Mouse (Mus musculus): ENCODE results near the gene March4. TPM values are rescaled to one million over a fixed set of nuclear protein-coding genes. Genes with fewer than 3 reads are reported as not detected.

The March4 gene
- polyA plus RNA-seq, 1 experiment from 2014 or later: 0.04 TPM

GRCm38 (mm10) chr1:72510778-72511520, 25.8 kb downstream of the March4 start:
- Histone ChIP-seq H3K27me3 (no peaks in the 10 kb centered on the region), H3K4me1 (no peaks in the 10 kb centered on the region), H3K27ac (no peak overlapping the region), H3K36me3 (no peaks in the 10 kb centered on the region), H3K4me2 (replicated peaks) (no peak overlapping the region), H3K4me3 (no peak overlapping the region), H3K9ac (no peak overlapping the region), H3K9me3 (no peaks in the 10 kb centered on the region)
- 84% methylated on average over 7 of the region's 7 CpGs for WGBS
- no peak for ATAC-seq (ENCODE audit: insufficient number of reproducible peaks, insufficient read depth, low FRiP score, low TSS enrichment)

DNA sequence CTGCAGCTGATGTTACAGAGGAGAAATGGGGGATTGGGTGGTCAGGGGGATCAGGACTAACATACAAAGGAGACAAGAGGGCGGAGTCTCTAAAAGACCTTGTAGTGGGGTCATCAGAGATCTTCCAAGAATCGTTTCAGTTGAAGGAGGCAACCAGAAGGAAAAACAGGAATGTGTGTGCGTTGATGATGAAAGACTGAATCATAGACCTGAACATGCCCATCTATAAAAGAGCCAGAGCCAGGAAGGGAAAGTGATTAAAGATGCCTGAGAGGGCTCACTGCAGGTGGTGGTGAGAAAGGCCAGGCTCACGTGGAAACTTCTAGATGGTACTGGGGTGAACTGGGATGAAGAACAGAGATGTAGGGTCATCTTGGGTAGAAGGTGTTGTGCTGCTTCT, 27.2 kb downstream of the March4 start:
- WGBS: 85% methylated on average over 4 of the region's 4 CpGs
- H3K27ac ChIP-seq: no peak overlapping the region
- H3K4me2 ChIP-seq (replicated peaks): no peak overlapping the region
- H3K9ac ChIP-seq: no peak overlapping the region
- H3K27me3 ChIP-seq: no peaks in the 10 kb centered on the region
- no peaks in the 10 kb centered on the region for H3K9me3 ChIP-seq
- H3K4me1 ChIP-seq: no peaks in the 10 kb centered on the region
- no peaks in the 10 kb centered on the region for H3K36me3 ChIP-seq
- ATAC-seq (ENCODE audit: insufficient number of reproducible peaks, insufficient read depth, low FRiP score, low TSS enrichment): no peak
- H3K4me3 ChIP-seq: no peak overlapping the region

DNA sequence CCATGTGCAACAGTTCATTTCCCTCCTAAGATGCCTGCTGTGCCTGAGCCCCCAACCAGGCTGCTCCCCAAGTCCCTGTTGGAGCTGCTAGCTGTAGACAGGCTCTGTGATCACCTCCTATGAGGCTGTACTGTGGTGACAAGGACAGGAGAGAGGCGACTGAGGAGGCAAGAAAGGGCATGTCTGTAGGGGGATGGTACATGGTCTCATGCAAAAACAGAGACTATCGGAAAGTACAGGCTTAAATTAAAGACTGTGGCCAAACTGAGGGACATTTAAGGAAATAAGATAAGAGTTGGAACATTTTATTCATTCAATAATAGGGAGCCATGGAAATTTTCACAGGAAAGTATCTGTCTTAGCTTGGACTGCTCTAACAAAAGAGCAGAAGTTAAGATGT, 29.1 kb downstream of the March4 start:
- 62% methylated on average over 2 of the region's 2 CpGs for whole genome bisulfite sequencing
- no peaks in the 10 kb centered on the region for H3K9me3 ChIP-seq
- no peak for ATAC-seq (ENCODE audit: insufficient number of reproducible peaks, insufficient read depth, low FRiP score, low TSS enrichment)
- no peaks in the 10 kb centered on the region for H3K4me1 ChIP-seq
- no peak overlapping the region for H3K4me3 ChIP-seq
- H3K27ac ChIP-seq: no peak overlapping the region
- H3K4me2 ChIP-seq (replicated peaks): no peak overlapping the region
- H3K27me3 ChIP-seq: no peaks in the 10 kb centered on the region
- H3K9ac ChIP-seq: no peak overlapping the region
- H3K36me3 ChIP-seq: no peaks in the 10 kb centered on the region

GRCm38 (mm10) chr1:72506202-72506601, 30.5 kb downstream of the March4 start:
- 57% methylated on average over 10 of the region's 10 CpGs for WGBS
- Histone ChIP-seq H3K9me3 (no peaks in the 10 kb centered on the region), H3K36me3 (no peaks in the 10 kb centered on the region), H3K4me2 (replicated peaks) (no peak overlapping the region), H3K27ac (no peak overlapping the region), H3K4me3 (no peak overlapping the region), H3K27me3 (no peaks in the 10 kb centered on the region), H3K4me1 (no peaks in the 10 kb centered on the region), H3K9ac (no peak overlapping the region)
- no peak for ATAC-seq (ENCODE audit: insufficient number of reproducible peaks, insufficient read depth, low FRiP score, low TSS enrichment)

GRCm38 (mm10) chr1:72497609-72498008, 39.1 kb downstream of the March4 start:
- no peak for ATAC-seq (ENCODE audit: insufficient number of reproducible peaks, insufficient read depth, low FRiP score, low TSS enrichment)
- no peak overlapping the region for H3K4me2 ChIP-seq (replicated peaks)
- H3K27ac ChIP-seq: no peak overlapping the region
- H3K9me3 ChIP-seq: no peaks in the 10 kb centered on the region
- no peaks in the 10 kb centered on the region for H3K27me3 ChIP-seq
- H3K4me1 ChIP-seq: no peaks in the 10 kb centered on the region
- 89% methylated on average over 5 of the region's 5 CpGs for WGBS
- no peaks in the 10 kb centered on the region for H3K36me3 ChIP-seq
- no peak overlapping the region for H3K9ac ChIP-seq
- H3K4me3 ChIP-seq: no peak overlapping the region

DNA sequence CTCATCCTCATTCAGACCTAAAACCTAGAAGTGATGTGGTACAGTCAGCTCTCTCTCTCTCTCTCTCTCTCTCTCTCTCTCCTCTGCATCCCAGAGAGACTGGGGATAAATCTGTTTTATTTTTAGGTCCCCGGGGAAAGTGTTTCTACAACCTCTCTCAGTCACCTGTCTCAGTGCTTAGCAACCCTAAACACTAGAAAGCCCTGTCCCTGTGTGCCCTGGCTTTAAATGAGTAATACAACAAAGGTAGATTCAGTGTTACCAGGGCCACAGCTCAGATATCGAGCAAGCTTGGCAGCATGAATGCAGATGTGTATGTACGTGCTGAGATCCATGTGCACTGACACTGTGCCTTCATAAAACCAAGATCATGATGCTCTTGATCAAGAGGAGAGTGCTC, 43.3 kb downstream of the March4 start:
- Histone ChIP-seq H3K4me1 (peaks cover 6% of the 10 kb centered on the region; the same call in 1 of the 2 replicates), H3K27ac (no peak overlapping the region), H3K9ac (no peak overlapping the region), H3K9me3 (no peaks in the 10 kb centered on the region), H3K36me3 (no peaks in the 10 kb centered on the region), H3K4me3 (no peak overlapping the region), H3K4me2 (replicated peaks) (no peak overlapping the region), H3K27me3 (no peaks in the 10 kb centered on the region)
- ATAC-seq (ENCODE audit: insufficient number of reproducible peaks, insufficient read depth, low FRiP score, low TSS enrichment): no peak
- 89% methylated on average over 3 of the region's 3 CpGs for WGBS

DNA sequence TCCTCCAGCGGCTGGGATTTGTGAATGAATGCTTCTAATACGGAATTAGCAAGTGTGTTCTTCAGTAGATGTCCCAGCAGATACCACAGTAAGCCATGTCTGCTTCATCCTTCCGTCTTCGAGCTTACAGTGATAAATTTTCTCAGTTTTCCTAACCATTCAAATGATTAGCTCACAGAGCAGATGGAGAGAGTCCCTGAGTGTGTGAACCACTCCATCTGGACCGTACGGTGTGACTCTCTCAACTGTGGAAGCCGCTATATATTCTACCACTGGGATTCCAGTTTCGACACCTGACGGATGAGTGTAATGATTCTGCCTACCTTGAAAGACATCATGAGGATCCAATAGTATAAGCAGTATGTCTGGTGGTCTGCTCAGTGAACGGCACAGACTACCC, 44.1 kb downstream of the March4 start:
- H3K4me2 ChIP-seq (replicated peaks): no peak overlapping the region
- no peak overlapping the region for H3K27ac ChIP-seq
- no peak overlapping the region for H3K4me3 ChIP-seq
- WGBS: 91% methylated on average over 10 of the region's 10 CpGs
- H3K9me3 ChIP-seq: no peaks in the 10 kb centered on the region
- no peak for ATAC-seq (ENCODE audit: insufficient number of reproducible peaks, insufficient read depth, low FRiP score, low TSS enrichment)
- H3K36me3 ChIP-seq: no peaks in the 10 kb centered on the region
- no peak overlapping the region for H3K9ac ChIP-seq
- peaks cover 6% of the 10 kb centered on the region; the same call in 1 of the 2 replicates for H3K4me1 ChIP-seq
- no peaks in the 10 kb centered on the region for H3K27me3 ChIP-seq

GRCm38 (mm10) chr1:72491307-72491706, 45.4 kb downstream of the March4 start:
- no peaks in the 10 kb centered on the region for H3K27me3 ChIP-seq
- ATAC-seq (ENCODE audit: insufficient number of reproducible peaks, insufficient read depth, low FRiP score, low TSS enrichment): no peak
- no peaks in the 10 kb centered on the region for H3K9me3 ChIP-seq
- no peak overlapping the region for H3K9ac ChIP-seq
- H3K36me3 ChIP-seq: no peaks in the 10 kb centered on the region
- WGBS: 58% methylated on average over 5 of the region's 5 CpGs
- H3K4me2 ChIP-seq (replicated peaks): no peak overlapping the region
- H3K4me1 ChIP-seq: peaks cover 6% of the 10 kb centered on the region; the same call in 1 of the 2 replicates
- H3K27ac ChIP-seq: no peak overlapping the region
- no peak overlapping the region for H3K4me3 ChIP-seq

GRCm38 (mm10) chr1:72490801-72491200, 45.9 kb downstream of the March4 start:
- Histone ChIP-seq H3K4me3 (no peak overlapping the region), H3K27ac (no peak overlapping the region), H3K36me3 (no peaks in the 10 kb centered on the region), H3K4me2 (replicated peaks) (no peak overlapping the region), H3K27me3 (no peaks in the 10 kb centered on the region), H3K9ac (no peak overlapping the region), H3K4me1 (peaks cover 6% of the 10 kb centered on the region; the same call in 1 of the 2 replicates), H3K9me3 (no peaks in the 10 kb centered on the region)
- 40% methylated on average over 3 of the region's 3 CpGs for whole genome bisulfite sequencing
- no peak for ATAC-seq (ENCODE audit: insufficient number of reproducible peaks, insufficient read depth, low FRiP score, low TSS enrichment)

DNA sequence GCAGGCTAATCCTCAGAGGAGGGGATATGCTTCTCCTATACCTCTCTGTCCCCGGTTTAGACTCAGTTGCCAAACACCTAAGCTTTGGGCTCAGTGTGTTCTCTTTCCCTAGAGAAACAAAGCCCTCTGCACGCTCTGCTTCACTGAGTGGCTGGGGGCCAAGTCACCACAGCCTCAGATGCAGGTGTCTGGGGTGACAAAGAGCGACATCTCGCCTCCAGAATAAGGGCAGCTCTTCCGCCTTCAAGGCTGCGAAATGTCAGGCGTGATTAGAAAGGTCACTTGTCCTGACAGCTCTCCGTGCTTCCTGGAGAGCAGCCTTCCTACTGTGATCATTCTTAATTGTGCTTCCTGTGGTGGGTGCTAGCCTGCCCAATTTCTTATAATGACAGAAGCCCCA, 46.5 kb downstream of the March4 start:
- no peak for ATAC-seq (ENCODE audit: insufficient number of reproducible peaks, insufficient read depth, low FRiP score, low TSS enrichment)
- H3K4me2 ChIP-seq (replicated peaks): no peak overlapping the region

DNA sequence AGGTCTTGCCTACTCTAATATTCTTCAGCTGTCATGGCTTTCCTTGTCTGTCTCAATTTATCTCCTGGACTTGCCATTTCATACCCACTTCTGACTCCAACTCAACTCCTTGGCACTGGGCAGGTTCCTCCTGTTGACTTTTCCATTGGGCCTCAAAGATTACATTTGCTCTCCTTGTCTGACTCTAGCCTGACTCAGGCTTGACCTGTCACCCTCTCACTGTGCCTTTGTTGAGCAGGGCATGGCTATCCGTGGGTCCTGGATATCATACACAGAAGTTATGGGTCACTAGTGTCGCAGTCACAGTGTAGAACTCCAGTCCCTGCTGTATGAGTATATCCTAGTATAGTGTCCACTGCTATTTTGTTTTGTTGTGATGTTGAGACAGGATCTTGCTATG, 60.1 kb downstream of the March4 start:
- no peak for ATAC-seq (ENCODE audit: insufficient number of reproducible peaks, insufficient read depth, low FRiP score, low TSS enrichment)
- H3K4me1 ChIP-seq: no peaks in the 10 kb centered on the region
- no peak overlapping the region for H3K4me3 ChIP-seq
- H3K36me3 ChIP-seq: no peaks in the 10 kb centered on the region
- 90% methylated on average over 2 of the region's 2 CpGs for WGBS
- H3K9ac ChIP-seq: no peak overlapping the region
- no peaks in the 10 kb centered on the region for H3K27me3 ChIP-seq
- H3K9me3 ChIP-seq: no peaks in the 10 kb centered on the region
- no peak overlapping the region for H3K27ac ChIP-seq
- no peak overlapping the region for H3K4me2 ChIP-seq (replicated peaks)

More for the DNA sequence above, 46.5 kb downstream of the March4 start:
- Histone ChIP-seq H3K27ac (no peak overlapping the region), H3K9ac (no peak overlapping the region), H3K4me3 (no peak overlapping the region), H3K4me1 (peaks cover 6% of the 10 kb centered on the region; the same call in 1 of the 2 replicates), H3K27me3 (no peaks in the 10 kb centered on the region), H3K36me3 (no peaks in the 10 kb centered on the region), H3K9me3 (no peaks in the 10 kb centered on the region)
- 9% methylated on average over 8 of the region's 8 CpGs for WGBS

GRCm38 (mm10) chr1:72469075-72469474, 67.7 kb downstream of the March4 start:
- Histone ChIP-seq H3K27ac (no peak overlapping the region), H3K4me2 (replicated peaks) (no peak overlapping the region), H3K9ac (no peak overlapping the region), H3K4me3 (no peak overlapping the region), H3K27me3 (no peaks in the 10 kb centered on the region), H3K4me1 (no peaks in the 10 kb centered on the region), H3K36me3 (no peaks in the 10 kb centered on the region), H3K9me3 (0 out of 2 replicates have a peak, but pooled peaks cover 4% of the 10 kb centered on the region)
- no peak for ATAC-seq (ENCODE audit: insufficient number of reproducible peaks, insufficient read depth, low FRiP score, low TSS enrichment)
- WGBS: 83% methylated on average over 2 of the region's 2 CpGs

All from embryonic facial prominence, embryonic 12.5 days (tissue).